Mouse (Mus musculus) urinary bladder, postnatal 0 days (tissue): Measurements from ENCODE around the gene Fhod1. TPM values are rescaled to one million over a fixed set of nuclear protein-coding genes. Genes with fewer than 3 reads are reported as not detected.

Source experiments
- microRNA counts: library from miRNA; unstranded; fragments of <30 nt; microRNA quantifications from one replicate; lab custom pipeline; 2016
- microRNA-seq: library from miRNA; unstranded; fragments of <30 nt; microRNA quantifications from one replicate; pipeline ENCODE4, GENCODE M21; 2016
- polyA plus RNA-seq: library from polyadenylated mRNA; unstranded; fragments of >200 nt; fragmentation: Nextera tagmentation; extraction: Ambion mirVana; gene quantifications from 2 replicates; pipeline ENCODE4 v1.2.1, GENCODE M21; 2015

Fhod1 gene
- polyA plus RNA-seq, result 0.85 and 1.1 TPM in 2 replicates

DNA sequence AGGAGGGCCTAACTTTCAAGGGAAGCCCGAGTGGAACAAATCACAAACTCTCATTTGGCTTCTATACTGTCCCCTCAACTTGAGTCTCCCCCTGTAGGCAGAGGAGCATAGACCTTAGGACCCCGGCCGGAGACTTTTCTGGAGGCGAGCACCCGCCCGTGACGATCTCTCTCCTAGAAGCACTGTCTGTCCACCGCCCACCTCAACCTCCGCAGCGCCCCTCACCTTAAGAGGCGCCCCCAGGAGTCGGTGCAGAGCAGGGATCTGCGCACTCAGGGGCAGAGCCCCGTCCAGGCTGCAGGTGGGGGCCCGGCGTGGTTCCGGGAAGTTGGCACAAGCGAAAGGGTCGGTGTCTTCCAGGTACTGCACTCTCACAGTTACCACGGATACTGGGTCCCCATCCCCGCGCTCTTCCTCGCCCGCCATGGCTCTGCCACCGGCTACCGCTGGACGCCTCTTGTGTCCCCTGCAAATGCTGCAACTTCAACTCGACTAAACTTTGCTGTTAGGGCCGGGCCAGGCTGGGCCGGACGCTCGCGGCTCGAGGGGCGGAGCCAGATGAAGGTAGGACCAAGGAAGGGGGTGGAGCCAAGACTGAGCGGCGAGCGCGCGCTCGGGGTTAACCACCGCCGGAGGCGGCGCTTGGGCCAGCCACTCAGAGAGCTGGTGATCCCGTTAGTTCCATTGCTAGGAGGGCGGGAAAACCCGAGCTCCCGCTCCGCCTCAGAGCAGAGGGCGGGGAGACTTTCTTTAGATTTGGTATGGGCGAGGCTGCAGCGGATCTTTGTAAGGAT lies at the start of gene Fhod1:
TSS of gene Fhod1 (minus strand) at position 526 of the 794 bp plus-strand sequence.

DNA sequence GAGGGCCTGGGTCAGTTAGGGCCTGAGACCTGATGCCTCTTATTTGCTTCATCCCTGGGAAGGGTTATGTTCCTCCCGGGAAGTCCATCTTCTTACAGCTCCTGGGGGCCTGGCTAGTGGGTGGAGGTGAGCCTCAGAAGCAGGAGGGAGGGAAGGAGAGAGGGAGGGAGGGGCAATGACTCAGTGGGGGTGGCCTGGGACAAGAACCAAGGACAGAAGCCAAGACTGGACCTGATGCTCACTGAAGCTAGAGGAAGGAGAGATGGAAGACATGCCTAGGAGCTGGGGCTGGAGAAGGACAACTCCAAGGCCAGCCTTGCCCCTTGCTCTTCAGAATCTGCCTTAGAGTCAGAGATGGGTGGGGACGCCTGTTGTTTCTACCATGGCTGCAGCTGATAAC lies 25.3 kb upstream of the Fhod1 start, which contains the start of gene Plekhg4:
TSS of gene Plekhg4 (plus strand) at position 243 of the 400 bp plus-strand sequence.

GRCm38 (mm10) chr8:105348450-105349095 lies 820 bp upstream of the Fhod1 start, which contains the start of gene Slc9a5:
TSS of gene Slc9a5 (plus strand) at chr8:105348843.

GRCm38 (mm10) chr8:105326141-105326672 lies 21.5 kb downstream of the Fhod1 start, which contains the start of the genes Lrrc29 and Tmem208:
TSS of gene Lrrc29 (minus strand) at chr8:105326278.
TSS of gene Tmem208 (plus strand) at chr8:105326354.

DNA sequence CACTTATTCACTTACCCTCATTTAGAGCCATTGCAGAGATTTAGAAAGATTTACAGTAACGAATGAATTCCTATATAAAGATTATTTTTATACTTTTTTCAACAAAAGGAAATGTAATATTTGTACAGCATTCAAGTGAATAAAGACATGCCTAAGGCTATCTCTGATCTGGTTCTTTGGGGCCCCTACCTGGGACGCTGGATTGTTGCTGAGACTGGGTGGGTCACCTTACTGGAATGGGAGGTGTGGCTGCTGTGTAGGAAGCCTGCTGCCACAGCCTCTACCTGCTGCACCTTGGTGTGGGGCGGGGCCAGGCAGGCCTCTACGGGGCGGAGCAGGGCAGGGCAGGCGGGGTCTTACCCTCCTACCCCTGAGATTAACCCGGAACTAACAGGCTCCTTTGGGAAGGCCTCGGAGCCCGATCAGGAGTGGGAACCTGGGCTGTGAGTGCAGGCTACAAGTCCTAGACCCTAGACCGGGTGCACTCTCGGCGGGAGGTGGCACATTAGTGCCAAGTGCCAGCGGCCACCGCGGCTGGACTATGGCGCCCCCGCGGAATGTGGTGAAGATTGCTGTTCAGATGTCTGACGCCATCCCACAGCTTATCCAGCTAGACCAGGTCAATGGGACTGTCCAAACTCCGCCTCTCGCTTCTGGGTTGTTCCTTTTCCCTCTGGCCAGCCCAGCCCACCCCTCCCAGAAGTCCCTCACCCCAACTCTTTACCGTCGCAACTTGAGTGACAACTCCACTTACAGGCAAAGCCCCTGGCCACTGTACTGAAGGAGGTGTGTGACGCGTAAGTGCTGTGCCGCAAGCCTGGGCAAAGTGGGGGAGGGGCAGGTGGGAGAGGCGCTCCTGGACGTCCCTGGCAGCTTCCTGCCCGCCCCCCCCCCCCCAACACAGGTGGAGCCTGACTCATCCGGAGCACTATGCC lies 42.3 kb downstream of the Fhod1 start, which contains the start of gene Elmo3:
TSS of gene Elmo3 (plus strand) at position 391 of the 935 bp plus-strand sequence.

DNA sequence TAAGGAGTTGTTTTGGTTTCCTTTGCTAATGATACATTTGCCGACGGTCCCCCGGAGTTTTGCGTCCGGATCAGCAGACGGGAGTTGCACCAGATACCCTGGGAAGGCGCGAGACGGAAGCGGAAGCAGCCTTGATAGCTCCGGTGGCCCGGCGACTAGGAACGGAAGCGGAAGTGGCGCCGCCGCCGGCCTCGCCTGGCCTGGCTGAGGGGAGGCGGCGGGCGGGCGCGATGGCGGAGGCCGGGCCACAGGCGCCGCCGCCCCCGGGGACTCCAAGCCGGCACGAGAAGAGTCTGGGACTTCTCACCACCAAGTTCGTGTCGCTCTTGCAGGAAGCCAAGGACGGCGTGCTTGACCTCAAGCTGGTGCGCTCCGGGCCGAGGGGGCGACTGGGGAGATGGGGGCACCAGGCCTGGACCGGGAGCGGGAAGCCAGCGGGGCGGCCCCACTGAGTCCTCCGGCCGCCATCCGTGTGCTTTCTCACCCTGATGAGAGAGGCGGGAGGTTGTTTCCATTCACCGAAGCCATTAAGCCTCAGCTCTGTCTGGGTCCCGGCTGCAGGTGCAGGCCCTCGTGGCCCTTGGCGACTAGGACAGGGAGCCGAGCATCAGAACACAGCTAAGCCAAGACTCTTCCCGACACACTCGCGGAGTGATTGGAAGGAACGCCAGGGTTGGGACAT lies 50.1 kb downstream of the Fhod1 start, which contains the start of gene E2f4:
TSS of gene E2f4 (plus strand) at position 153 of the 682 bp plus-strand sequence.

DNA sequence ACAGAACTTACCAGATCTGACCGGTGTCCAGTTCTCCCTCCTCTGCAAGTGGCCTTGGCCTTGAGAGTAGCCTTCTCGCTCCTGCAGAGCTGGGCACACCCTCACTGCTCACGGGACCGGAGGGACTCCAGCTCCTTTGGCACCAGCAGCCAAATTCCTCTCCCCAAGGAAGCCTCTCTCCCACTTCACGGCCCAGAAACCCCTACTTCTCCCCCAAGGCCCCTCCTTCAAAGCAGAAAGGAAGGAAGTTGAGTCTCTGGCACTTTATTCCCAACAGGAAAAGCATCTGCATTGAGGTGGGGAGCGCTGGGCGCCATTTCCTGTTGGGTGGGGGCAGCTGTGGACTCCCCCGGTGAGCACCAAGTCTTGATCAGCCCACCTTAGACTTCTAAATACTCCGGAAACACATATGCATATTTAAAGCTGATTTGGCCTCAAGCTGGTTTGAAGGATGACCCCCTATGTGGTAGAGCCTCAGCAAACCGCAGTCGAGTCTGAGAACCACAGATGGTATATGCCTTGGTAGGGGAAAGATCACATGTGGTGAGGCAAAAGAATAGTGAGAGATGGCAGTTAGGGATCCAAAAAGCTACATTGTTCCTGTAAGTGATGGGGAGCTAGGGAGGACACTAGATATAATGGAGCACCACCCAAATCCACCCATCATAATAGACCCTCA lies 51.7 kb downstream of the Fhod1 start, which contains the start of gene Exoc3l:
TSS of gene Exoc3l (minus strand) at position 207 of the 679 bp plus-strand sequence.

DNA sequence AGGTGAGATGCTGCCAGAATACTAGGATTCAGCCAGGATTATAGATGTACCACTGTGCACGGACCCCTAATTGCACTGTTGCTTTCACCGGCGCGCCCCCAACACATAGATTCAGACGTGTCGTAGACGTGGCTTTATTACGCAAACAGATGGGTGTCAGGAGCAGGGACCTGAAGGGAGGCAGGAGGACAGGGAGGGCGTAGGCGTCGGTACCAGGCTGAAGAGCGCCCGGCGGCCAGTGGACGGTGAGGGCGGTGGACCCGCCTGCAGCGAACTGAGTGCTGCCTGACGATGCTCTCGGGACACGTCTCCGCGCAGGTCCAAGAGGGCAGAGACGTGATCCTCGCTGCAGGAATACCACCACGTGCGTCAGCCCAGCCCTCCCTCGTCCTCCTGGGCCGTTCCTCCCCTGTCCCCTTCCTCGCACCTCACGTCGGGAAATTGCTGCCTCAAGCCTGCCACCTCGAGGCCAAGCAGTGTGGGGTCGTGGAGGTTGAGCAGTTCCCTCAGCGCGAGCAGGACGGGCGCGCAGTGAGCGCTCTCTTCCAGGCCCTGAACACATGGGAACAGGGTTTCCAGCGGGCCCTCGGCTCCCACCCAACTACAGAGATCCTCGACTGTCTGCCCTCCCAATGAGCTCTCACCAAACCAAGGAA lies 57.8 kb downstream of the Fhod1 start, which contains the start of gene 4931428F04Rik:
TSS of gene 4931428F04Rik (minus strand) at position 60 of the 656 bp plus-strand sequence.

MicroRNA genes within 50 kb of the gene (microRNA counts, 519-probe panel; counts per million panel counts)
- microRNA mmu-miR-328 (lab: Ali Mortazavi, UCI), result 2,806 counts per million, percentile 40 among the panel's probes with 10 or more counts

Small RNAs within 50 kb of the gene (microRNA-seq; reads per million reads assigned to microRNA genes)
- gene Gm27320 (not detected), gene Mir328 (259 reads per million, percentile 57 among the genes with 10 or more reads in this experiment)

Other genes starting within 250 kb of the Fhod1 start
- not detected in 2 replicates for gene Ces4a, start 216.2 kb downstream of the Fhod1 start, polyA plus RNA-seq
- 21.8 and 25.9 TPM in 2 replicates for gene Cbfb, start 177.3 kb downstream of the Fhod1 start, polyA plus RNA-seq
- 22.8 and 25.6 TPM in 2 replicates for gene D230025D16Rik, start 122.8 kb downstream of the Fhod1 start, polyA plus RNA-seq
- 24.2 and 26.3 TPM in 2 replicates for gene B3gnt9, start 92.8 kb downstream of the Fhod1 start, polyA plus RNA-seq
- 29.8 and 30.8 TPM in 2 replicates for gene Tradd, start 83.3 kb downstream of the Fhod1 start, polyA plus RNA-seq
- 5.4 and 5.7 TPM in 2 replicates for gene Fbxl8, start 83.3 kb downstream of the Fhod1 start, polyA plus RNA-seq
- gene Hsf4, start 78.2 kb downstream of the Fhod1 start, polyA plus RNA-seq, result 0.30 and 0.31 TPM in 2 replicates
- gene Nol3, start 71.8 kb downstream of the Fhod1 start, polyA plus RNA-seq, result 1.6 TPM in 2 replicates
- 1.8 and 2.2 TPM in 2 replicates for gene 4931428F04Rik, start 58.1 kb downstream of the Fhod1 start, polyA plus RNA-seq
- gene Exoc3l, start 51.9 kb downstream of the Fhod1 start, polyA plus RNA-seq, result 2.0 and 3.2 TPM in 2 replicates
- 35.9 and 42.7 TPM in 2 replicates for gene E2f4, start 50.3 kb downstream of the Fhod1 start, polyA plus RNA-seq
- gene Elmo3, start 42.4 kb downstream of the Fhod1 start, polyA plus RNA-seq, result 12.4 and 13.3 TPM in 2 replicates
- 2.3 and 3.2 TPM in 2 replicates for gene Lrrc29, start 21.7 kb downstream of the Fhod1 start, polyA plus RNA-seq
- gene Tmem208, start 21.6 kb downstream of the Fhod1 start, polyA plus RNA-seq, result 79.0 and 90.0 TPM in 2 replicates
- 0.39 and 0.54 TPM in 2 replicates for gene Slc9a5, start 890 bp upstream of the Fhod1 start, polyA plus RNA-seq
- gene Plekhg4, start 25.3 kb upstream of the Fhod1 start, polyA plus RNA-seq, result 0.48 and 0.92 TPM in 2 replicates
- not detected in 2 replicates for gene Kctd19, start 65.5 kb upstream of the Fhod1 start, polyA plus RNA-seq
- gene Lrrc36, start 65.6 kb upstream of the Fhod1 start, polyA plus RNA-seq, result 0.14 and 0.34 TPM in 2 replicates
- gene Tppp3, start 123.6 kb upstream of the Fhod1 start, polyA plus RNA-seq, result 44.9 and 57.8 TPM in 2 replicates
- 19.3 and 20.5 TPM in 2 replicates for gene Zdhhc1, start 148.9 kb upstream of the Fhod1 start, polyA plus RNA-seq
- gene Hsd11b2, start 170.8 kb upstream of the Fhod1 start, polyA plus RNA-seq, result 0.51 and 0.60 TPM in 2 replicates
- 87.1 and 100.0 TPM in 2 replicates for gene Atp6v0d1, start 218.1 kb upstream of the Fhod1 start, polyA plus RNA-seq